Mouse (Mus musculus): ENCODE data around the gene Kbtbd7. TPM values are rescaled to one million over a fixed set of nuclear protein-coding genes. Genes with fewer than 3 reads are reported as not detected.

Gene Kbtbd7
- polyA plus RNA-seq, 1 experiment from 2014 or later, result 12.7 TPM

GRCm38 (mm10) chr14:79460401-79460800 is 34.1 kb downstream of the Kbtbd7 start:
- Histone ChIP-seq H3K4me2 (no peak overlapping the region), H3K4me1 (no peaks in the 10 kb centered on the region), H3K36me3 (peaks cover 36% of the 10 kb centered on the region), H3K27ac (no peak overlapping the region), H3K9ac (no peak overlapping the region), H3K27me3 (no peaks in the 10 kb centered on the region), H3K9me3 (no peaks in the 10 kb centered on the region), H3K4me3 (no peak overlapping the region)
- ATAC-seq (ENCODE audit: borderline replicate concordance, extremely low read depth, low FRiP score, low TSS enrichment), result no peak
- 86% methylated on average over 1 of the region's 1 CpGs for WGBS

DNA sequence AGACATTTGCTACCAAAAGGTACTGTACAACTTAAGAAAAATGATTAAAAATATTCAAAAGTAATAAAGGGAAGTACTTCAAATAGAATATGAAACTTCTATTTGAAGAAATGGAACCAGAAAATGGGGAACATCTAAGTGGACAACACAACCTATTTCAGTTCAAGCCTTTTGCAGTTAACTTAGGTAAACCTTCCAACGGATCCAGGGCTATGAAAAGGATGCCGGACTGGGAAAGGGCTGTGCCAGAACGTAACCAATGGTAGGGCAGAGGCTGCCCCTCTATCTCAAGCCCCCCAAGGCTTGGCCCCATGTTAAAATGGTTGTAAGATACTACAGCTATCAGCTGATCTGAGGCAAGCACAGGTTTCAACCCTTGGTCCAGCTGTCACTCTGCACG is 34.7 kb downstream of the Kbtbd7 start:
- no peak for ATAC-seq (ENCODE audit: borderline replicate concordance, extremely low read depth, low FRiP score, low TSS enrichment)
- H3K27ac ChIP-seq, result no peak overlapping the region
- peaks cover 42% of the 10 kb centered on the region for H3K36me3 ChIP-seq
- no peak overlapping the region for H3K9ac ChIP-seq
- no peaks in the 10 kb centered on the region for H3K4me1 ChIP-seq
- no peak overlapping the region for H3K4me2 ChIP-seq
- no peaks in the 10 kb centered on the region for H3K27me3 ChIP-seq
- no peaks in the 10 kb centered on the region for H3K9me3 ChIP-seq
- WGBS, result 89% methylated on average over 4 of the region's 4 CpGs
- H3K4me3 ChIP-seq, result no peak overlapping the region

DNA sequence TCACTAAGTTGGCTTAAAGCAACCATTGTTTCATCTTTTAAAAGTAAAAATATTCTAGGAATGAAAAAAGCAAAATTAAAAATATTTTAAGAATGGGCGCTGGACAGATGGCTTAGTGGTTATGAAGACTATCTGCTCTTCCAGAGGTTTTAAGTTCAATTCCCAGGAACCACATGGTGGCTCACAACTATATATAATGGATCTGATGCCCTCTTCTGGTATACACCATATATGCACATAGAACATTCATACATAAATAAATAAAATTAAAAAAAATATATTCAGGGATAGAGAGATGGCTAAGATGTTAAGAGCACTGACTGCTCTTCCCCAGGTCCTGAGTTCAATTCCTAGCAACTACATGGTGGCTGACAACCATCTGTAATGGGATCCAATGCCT is 39.3 kb downstream of the Kbtbd7 start:
- Histone ChIP-seq H3K4me1 (no peaks in the 10 kb centered on the region), H3K9ac (no peak overlapping the region), H3K4me3 (no peak overlapping the region), H3K9me3 (no peaks in the 10 kb centered on the region), H3K27ac (no peak overlapping the region), H3K4me2 (no peak overlapping the region), H3K36me3 (peaks cover 79% of the 10 kb centered on the region), H3K27me3 (no peaks in the 10 kb centered on the region)
- WGBS, result 82% methylated on average over 1 of the region's 1 CpGs
- no peak for ATAC-seq (ENCODE audit: borderline replicate concordance, extremely low read depth, low FRiP score, low TSS enrichment)

DNA sequence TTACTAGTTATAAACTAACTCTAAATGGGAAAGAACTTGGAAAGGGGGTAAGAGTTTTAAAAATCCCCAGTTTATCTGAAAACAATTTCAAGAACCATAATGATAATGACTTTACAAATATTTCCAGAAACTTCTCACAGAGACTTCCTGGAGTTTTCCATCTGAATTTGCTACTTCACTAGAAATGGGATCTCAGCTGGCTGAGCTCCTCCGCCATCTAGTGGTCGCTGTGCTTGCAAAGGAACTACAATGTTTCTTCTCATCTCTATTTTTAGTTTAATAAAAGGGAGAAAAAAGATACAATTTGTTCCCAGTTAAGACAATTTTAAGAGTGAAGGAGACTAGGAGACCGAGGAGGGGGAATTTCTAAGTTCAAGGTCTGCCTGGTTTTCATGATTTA is 41.3 kb downstream of the Kbtbd7 start:
- Histone ChIP-seq H3K27ac (no peak overlapping the region; the same call in 1 of the 2 replicates), H3K4me1 (no peaks in the 10 kb centered on the region), H3K4me2 (no peak overlapping the region), H3K9me3 (no peaks in the 10 kb centered on the region), H3K27me3 (no peaks in the 10 kb centered on the region), H3K36me3 (peaks cover 82% of the 10 kb centered on the region), H3K4me3 (no peak overlapping the region), H3K9ac (no peak overlapping the region)
- 15% methylated on average over 3 of the region's 3 CpGs for WGBS
- no peak for ATAC-seq (ENCODE audit: borderline replicate concordance, extremely low read depth, low FRiP score, low TSS enrichment)

- no peak overlapping the region for H3K4me2 ChIP-seq
- H3K27ac ChIP-seq, result no peak overlapping the region
- no peaks in the 10 kb centered on the region for H3K27me3 ChIP-seq
- H3K9me3 ChIP-seq, result no peaks in the 10 kb centered on the region
- no peaks in the 10 kb centered on the region for H3K4me1 ChIP-seq
- no peak for ATAC-seq (ENCODE audit: borderline replicate concordance, extremely low read depth, low FRiP score, low TSS enrichment)
- peaks cover 81% of the 10 kb centered on the region for H3K36me3 ChIP-seq
- no peak overlapping the region for H3K9ac ChIP-seq
- 92% methylated on average over 2 of the region's 2 CpGs for WGBS
- H3K4me3 ChIP-seq, result no peak overlapping the region
Measured at GRCm38 (mm10) chr14:79473384-79473783, 47.1 kb downstream of the Kbtbd7 start.

Other genes with a start within 250 kb of the Kbtbd7 start
- not detected in 2 replicates for gene Zfp957, start 179.1 kb upstream of the Kbtbd7 start, polyA plus RNA-seq (2015; fragmentation: Nextera tagmentation; extraction: Ambion mirVana)
- 144 and 154 TPM in 2 replicates for gene Rgcc, start 124.9 kb upstream of the Kbtbd7 start, polyA plus RNA-seq (2015; fragmentation: Nextera tagmentation; extraction: Ambion mirVana)
- 41.0 and 45.9 TPM in 2 replicates for gene Naa16, start 35.7 kb upstream of the Kbtbd7 start, polyA plus RNA-seq (2015; fragmentation: Nextera tagmentation; extraction: Ambion mirVana)
- gene Mtrf1, start 28.7 kb upstream of the Kbtbd7 start, polyA plus RNA-seq (2015; fragmentation: Nextera tagmentation; extraction: Ambion mirVana), result 10.8 and 11.0 TPM in 2 replicates
- 3.8 and 4.6 TPM in 2 replicates for gene Kbtbd6, start 25.3 kb downstream of the Kbtbd7 start, polyA plus RNA-seq (2015; fragmentation: Nextera tagmentation; extraction: Ambion mirVana)
- 17.5 and 18.8 TPM in 2 replicates for gene Elf1, start 54.7 kb downstream of the Kbtbd7 start, polyA plus RNA-seq (2015; fragmentation: Nextera tagmentation; extraction: Ambion mirVana)
- gene Wbp4, start 55.0 kb downstream of the Kbtbd7 start, polyA plus RNA-seq (2015; fragmentation: Nextera tagmentation; extraction: Ambion mirVana), result 38.0 and 40.0 TPM in 2 replicates
- gene Sugt1, start 161.2 kb downstream of the Kbtbd7 start, polyA plus RNA-seq (2015; fragmentation: Nextera tagmentation; extraction: Ambion mirVana), result 127 and 136 TPM in 2 replicates
- gene Cnmd, start 235.7 kb downstream of the Kbtbd7 start, polyA plus RNA-seq (2015; fragmentation: Nextera tagmentation; extraction: Ambion mirVana), result 10.9 and 11.5 TPM in 2 replicates

Measured in lung, embryonic 15.5 days (tissue).